Mouse (Mus musculus) G1E-ER4 (cell line): ENCODE data around the gene Tbc1d17. TPM values are rescaled to one million over a fixed set of nuclear protein-coding genes. Genes with fewer than 3 reads are reported as not detected.

Experiments used
- GATA1 ChIP-seq: IDR thresholded peaks from one replicate; pipeline ENCODE4 v1.8.0; 2012; ENCODE audit warnings: low read length, inconsistent platforms
- polyA plus RNA-seq: library from polyadenylated mRNA; stranded (reverse); fragments of >175 nt; gene quantifications from 2 replicates; pipeline ENCODE4 v1.2.3, GENCODE M21; 2012

The Tbc1d17 gene
- polyA plus RNA-seq, 1 experiment, result 87.2 TPM

DNA sequence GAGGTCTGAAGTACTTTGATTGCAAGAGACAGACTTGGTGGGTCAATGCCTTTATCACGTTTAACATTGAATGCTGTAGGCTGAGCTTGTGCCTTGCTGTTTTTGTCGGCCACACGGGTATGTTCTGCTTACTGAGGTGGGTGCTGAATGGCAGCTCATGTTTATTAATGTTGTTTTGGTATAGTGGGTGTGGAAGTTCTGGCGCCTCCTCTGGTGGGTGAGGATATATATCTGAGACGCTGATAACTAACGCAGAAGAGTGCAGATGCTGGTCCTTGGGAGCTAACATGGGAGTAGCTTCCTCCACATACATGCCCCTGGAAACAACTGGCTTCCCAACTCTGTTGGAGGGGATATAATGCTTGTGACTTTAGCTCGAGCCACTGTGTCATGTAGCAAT, 25.5 kb downstream of the Tbc1d17 start:
- TF ChIP-seq GATA1, result no peak

DNA sequence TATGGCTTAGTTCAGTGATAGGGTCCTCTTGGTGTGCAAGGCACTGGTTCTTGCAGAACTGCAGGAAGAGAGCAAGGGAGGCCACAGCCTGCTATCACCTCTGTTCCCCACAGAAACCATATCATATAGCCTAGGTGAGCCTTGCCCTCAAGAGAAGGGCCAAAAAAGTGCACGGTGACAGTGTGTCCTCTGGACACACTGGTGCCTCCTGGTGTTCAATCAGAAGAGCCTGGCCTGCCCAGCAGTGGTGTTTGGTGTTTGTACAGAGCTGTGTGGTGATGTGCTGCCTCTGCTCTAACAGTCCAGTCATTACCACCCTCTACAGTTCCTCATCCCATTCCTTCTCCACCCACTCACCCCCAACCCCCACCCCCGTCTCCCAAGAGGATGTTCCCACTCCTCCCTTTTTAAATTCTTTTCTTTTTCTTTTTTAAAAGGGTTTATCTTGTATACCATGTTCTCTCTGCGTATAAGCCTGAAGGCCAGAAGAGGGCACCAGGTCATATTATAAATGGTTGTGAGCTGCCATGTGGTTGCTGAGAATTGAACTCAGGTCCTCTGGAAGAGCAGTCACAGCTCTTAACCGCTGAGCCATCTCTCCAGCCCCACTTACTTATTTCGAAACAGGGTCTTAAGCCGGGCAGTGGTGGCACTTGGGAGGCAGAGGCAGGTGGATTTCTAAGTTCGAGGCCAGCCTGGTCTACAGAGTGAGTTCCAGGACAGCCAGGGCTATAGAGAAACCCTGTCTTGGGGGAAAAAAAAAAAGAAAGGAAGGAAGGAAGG, 27.0 kb downstream of the Tbc1d17 start:
- no peak for TF ChIP-seq GATA1

DNA sequence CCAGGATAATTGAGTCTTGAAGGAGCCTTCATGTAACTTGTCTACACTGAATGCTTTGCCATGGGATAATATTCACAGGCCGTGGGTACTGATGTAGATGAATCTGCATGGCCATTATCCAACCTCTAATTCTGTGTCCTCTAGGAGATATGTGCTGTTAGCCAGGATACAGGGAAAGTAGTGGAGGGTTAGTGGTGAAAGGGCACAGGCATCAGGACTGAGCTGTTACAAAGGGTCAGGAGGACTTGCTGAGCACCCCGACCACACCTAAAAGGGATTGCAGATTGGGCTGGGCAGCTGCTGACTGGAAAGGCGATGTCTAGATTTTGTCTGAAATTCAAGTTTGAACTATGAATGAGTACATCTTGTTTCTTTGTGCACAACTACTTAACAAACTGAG, 28.4 kb downstream of the Tbc1d17 start:
- no peak for TF ChIP-seq GATA1

DNA sequence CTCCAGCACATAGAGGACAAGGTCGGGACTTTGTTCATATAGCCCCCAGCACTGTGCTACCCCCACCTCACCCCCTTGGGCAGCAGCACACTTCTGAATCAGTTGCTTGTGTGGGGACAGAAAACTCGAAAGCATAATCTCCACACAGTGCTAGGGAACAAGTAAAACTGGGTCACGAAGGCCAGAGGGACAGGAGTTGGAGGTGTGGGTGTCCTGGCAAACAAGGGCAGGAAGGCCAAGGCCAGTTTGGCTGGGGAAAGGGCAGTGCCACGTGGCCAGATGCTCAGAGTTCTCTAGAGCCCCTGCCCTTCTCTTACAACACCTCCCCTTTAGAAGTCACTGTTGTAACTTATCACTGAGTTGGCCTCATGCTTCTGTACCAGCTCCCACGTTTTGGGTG, 29.0 kb downstream of the Tbc1d17 start:
- no peak for TF ChIP-seq GATA1

DNA sequence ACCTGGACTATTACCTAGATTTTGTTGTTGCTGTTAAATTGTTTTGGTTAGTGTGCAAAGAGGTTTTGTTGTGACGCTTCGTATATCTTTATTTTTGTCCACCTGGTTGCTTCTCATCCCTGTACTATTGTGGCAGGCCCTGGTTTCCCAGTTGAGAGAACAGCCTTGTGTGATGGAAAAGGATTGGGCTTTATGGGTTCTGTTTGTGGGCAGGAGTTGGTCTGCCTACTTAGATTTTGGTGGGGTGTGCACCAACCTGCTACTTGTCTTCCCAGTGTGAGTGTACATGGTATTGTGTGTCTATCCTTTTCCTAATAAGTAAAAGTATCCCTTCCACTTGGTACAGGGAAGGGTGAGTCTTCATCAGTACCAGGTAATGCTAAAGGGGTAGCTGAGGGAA, 29.5 kb downstream of the Tbc1d17 start:
- TF ChIP-seq GATA1, result no peak

DNA sequence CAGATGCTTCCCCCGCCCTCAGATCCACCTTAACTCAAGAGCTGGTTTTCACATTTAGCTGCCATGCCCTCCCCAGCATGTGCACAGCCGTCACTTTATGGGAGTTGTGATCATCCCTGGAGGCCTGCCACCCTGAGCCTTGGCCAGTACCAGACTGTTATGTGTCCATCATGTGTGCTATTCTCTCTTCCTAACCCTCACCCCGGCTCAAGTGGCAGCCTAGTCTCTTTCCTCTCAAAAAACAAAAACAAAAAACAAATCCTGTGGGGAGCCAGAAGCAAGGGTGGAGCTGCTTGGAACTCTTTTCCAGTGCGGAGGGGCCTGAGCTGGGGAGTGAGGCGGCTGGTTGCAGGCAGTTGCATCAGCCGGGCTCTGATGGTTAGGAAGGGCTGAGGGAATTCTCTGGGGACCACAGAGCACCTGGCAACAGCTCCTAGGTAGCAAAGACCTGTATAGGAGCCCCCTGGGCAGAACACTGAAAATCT, 30.1 kb downstream of the Tbc1d17 start:
- TF ChIP-seq GATA1, result no peak

DNA sequence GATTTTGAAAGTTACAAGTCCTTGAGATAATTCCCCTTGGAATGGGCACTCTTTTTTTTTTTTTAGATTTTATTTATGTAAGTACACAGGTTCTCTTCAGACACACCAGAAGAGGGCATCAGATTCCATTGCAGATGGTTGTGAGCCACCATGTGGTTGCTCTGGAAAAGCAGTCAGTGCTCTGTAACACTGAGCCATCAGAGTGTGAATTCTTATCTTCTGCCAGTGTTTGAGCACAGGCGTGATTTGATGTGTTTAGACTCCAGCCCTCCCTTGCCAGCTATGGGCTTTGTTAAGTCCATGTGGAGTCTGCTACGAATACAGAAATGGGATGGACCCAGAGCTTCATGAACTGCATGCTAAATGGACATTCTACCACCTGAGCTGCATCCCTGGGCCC, 30.7 kb downstream of the Tbc1d17 start:
- TF ChIP-seq GATA1, result no peak

DNA sequence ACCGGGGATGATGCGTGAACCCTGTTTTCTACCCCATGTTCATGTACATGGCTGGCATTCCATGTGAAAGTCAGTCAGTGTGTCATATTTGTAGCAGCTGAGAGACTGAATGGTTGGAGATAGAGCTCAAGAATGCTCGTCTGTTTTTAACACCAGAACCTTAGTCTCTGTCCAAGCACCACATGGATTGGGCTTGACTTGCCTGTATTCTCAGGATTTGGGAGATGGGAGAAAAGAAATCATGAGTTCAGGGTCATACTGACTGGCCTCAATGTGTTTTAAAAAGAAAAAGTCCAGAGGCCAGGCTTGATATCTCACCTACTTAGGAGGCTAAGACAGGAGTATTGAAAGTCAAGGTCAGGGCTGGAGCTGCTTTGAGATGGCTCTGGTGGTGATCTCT, 31.4 kb downstream of the Tbc1d17 start:
- no peak for TF ChIP-seq GATA1

DNA sequence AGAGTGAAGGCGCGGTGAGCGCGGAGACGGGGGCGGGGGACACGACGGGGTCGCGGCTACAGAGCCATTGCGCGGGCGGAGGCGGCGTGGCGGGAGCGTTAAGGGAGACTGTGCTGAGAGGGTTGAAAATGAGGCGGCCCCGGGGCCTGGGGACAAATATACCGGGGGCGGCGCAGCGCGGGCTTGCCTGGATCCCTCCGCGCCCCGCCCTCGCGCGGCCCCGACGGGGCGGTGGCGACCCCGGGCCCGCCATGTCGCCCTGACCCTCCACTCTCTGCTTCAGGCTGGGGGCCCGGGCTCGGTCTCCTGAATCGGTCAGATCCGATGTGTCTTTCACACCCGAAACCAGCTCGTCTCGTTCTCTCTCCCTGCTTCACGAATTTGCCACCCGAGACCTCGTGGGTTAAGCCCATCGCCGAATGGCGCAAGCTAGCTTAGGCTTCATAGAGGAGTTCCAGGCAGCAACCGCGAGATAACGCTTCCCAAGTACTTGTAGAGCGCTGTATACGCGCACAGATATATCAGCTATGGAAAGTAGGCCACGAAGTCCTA, 32.3 kb downstream of the Tbc1d17 start, which contains the start of gene Atf5:
Gene Atf5 (minus strand): TSS at position 189 of the 552 bp plus-strand sequence.
- no peak for TF ChIP-seq GATA1

DNA sequence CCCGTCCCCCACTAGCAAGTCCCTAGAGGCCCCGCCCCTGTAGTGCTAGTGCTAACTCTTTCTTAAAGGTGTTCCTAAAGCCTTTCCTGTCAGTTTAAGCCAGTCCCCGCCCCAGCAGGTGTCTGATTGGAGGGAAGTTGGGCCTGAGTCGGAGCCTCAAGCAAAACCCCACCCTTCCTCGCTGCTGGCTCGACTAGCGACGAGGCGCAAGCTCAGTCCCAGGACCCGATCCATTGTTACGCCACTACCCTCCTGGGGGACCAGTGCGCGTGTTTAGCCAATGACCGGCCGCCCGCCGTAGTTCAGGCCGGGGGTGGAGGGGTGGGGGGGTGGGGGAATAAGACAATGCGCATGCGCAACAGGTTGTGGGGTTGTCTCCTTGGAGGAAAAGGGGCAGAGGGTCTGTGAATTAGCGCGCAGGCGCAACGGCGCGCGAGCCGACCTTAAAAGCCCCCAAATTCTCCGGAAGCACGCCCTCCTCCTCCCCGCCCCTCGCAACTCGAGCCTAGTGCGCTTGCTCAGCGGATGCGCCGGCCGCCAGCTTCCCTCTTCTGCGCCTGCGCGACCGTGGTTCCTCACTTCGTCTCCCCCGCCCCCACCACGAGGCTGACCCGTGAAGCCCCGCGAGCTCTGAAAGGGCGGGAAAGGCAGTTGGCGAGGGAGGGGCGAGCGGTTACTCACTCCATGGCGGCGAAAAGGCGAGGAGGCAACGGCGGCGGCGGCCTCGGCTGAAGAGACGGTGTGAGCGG, 33.0 kb downstream of the Tbc1d17 start, which contains the start of the genes Nup62 and Il4i1:
Gene Nup62 (plus strand): TSS at position 368 of the 749 bp plus-strand sequence.
Gene Il4i1 (plus strand): TSS at position 667 of the 749 bp plus-strand sequence.
- no peak for TF ChIP-seq GATA1

DNA sequence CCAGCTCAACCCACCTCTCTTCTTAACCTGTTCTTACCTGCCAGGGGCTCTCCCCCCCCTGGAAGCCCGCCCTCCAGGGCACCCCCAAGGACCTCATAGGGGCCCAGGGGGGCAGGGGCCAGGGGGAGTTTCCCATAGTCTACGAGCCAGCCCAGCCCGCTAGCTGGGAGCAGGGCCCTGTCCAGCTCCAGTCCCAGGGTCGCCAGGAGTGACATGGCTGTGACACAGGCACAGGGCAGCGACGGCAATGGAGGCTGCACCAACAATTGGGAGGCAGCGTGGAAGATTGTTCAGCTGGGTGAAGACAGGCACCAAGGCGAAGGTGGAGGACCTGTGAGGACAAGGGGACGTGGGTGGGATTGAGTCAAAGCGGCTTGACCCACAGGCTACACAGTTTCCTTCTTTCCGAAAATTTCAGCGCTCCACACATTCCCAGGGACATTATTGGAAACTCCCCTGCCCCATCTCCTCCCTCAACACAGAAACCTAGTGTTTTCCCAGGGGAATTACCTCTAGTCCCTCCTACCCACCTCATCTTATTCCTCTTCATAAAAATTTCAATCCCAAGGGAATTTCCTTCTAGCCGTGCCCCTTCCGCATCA, 33.8 kb downstream of the Tbc1d17 start:
- TF ChIP-seq GATA1, result no peak

DNA sequence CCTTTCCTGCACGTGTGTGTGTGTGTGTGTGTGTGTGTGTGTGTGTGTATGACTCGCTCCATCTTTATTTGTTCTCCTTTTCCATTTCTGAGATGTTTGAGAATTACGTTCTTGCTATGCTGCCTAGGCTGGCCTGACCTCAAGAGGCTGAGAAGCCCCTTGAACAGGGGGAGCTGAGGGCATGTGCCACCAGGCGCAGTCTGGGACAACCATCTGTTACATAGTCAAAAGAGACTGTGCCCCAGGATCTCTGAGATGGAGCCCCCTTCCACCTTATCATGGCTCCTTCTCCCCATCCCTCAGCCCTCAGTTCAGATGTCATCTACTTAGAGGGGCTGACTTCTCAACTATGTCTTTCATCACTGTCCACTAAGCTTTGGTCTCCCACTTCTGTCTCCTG, 34.5 kb downstream of the Tbc1d17 start:
- no peak for TF ChIP-seq GATA1

DNA sequence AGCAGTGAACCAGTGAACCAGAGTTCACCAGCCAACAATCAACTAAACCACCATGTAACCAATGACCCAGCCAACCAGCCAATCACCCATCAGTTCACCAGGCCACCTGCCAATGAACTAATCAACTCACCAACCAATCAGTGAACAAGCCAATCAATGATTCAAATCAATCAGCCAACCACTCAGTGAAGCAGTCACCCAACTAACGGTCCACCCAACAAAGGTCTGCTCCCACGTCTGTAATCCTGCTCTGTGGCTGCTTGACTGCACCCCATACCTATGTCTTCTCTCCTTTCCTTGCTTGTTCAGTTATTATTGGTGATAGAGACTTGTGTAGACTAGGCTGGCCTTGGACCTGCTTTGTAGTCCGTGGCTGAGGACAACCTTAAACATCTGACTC, 34.9 kb downstream of the Tbc1d17 start:
- no peak for TF ChIP-seq GATA1

DNA sequence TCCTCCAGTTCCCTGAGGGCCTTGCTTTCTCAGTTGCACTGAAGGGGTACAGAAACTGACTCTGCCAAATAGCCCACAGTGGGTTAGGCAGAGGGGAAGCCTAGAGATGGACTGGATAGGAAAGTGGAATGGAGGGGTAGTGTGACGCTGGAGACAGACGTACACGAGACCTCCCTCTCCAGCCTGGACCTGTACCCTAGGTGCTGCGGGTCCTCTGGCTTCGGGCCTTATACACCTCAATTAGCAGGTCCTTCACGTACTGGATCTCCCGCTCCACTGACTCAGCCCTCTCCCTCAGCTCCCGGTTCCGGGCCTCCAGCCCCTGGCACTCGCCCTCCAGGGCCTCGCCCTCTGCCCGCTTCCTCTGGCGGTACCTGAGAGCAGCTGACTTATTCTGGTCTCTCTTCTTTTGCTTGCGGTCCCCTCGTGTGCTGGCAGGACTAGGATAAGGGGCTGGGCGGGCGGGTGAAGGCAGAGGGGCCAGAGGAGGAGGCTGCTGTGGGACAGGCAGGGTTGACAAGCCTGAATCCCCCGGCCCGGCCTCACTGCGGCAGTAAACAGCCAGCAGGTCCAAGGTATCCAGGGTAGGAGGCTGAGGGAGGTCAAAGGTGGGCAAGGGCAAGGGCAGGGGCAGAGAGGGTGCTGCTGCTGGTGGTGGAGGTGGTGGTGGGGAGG, 36.1 kb downstream of the Tbc1d17 start:
- no peak for TF ChIP-seq GATA1
